Mouse (Mus musculus) bone marrow macrophage, adult 2 months (primary cell): ENCODE data around the gene Macrod2. TPM values are rescaled to one million over a fixed set of nuclear protein-coding genes. Genes with fewer than 3 reads are reported as not detected.

Experiments
- H3K27ac ChIP-seq: 2 replicates; pipeline ENCODE4 v1.5.1; 2012; ENCODE audit warnings: low read depth, low read length; ENCODE audit not compliant: insufficient read depth
- H3K4me1 ChIP-seq: 2 replicates; pipeline ENCODE4 v1.6.1; 2012; ENCODE audit warnings: low read length; ENCODE audit not compliant: control insufficient read depth, insufficient read depth
- H3K4me3 ChIP-seq: 2 replicates; pipeline ENCODE4 v1.5.1; 2012; ENCODE audit warnings: mild to moderate bottlenecking, low read length, moderate library complexity; ENCODE audit not compliant: insufficient read depth
- CTCF ChIP-seq: IDR thresholded peaks from 2 replicates; pipeline ENCODE4 v1.5.1; 2012; ENCODE audit warnings: low read depth, mild to moderate bottlenecking, low read length, moderate library complexity
- POLR2A ChIP-seq: IDR thresholded peaks from 2 replicates; pipeline ENCODE4 v1.6.1; 2012; ENCODE audit warnings: mild to moderate bottlenecking, low read depth, low read length, borderline replicate concordance
- polyA plus RNA-seq: library from polyadenylated mRNA; stranded (reverse); fragments of >200 nt; gene quantifications from 2 replicates; pipeline ENCODE4 v1.2.4, GENCODE M21; 2012; ENCODE audit not compliant: missing spikeins, insufficient read depth, insufficient read length

Gene Macrod2
- polyA plus RNA-seq, 1 experiment: 3.0 TPM

DNA sequence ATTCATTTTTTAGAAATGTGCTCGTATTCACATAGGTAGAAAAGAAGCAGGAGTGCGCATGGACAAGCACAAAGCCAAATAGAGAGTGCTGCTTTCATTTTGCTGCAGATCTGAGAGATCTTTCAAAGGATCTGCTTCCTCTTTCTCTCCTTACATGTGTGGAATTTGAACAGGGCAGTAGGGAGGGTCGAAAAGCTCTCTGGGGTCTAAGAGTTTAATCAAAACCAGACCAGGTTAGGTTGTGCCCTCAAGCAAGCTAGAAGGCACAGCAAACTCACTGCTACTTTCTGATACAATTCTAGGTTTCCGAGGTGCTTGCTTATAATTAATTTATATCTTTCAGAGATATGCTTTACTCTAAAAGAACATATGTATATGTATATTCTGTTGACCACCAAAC lies 1196.2 kb downstream of the Macrod2 start:
- Histone ChIP-seq H3K4me1 (no peaks in the 10 kb centered on the region), H3K4me3 (no peak overlapping the region), H3K27ac (no peak overlapping the region)
- no peak for TF ChIP-seq POLR2A
- no peak for TF ChIP-seq CTCF

DNA sequence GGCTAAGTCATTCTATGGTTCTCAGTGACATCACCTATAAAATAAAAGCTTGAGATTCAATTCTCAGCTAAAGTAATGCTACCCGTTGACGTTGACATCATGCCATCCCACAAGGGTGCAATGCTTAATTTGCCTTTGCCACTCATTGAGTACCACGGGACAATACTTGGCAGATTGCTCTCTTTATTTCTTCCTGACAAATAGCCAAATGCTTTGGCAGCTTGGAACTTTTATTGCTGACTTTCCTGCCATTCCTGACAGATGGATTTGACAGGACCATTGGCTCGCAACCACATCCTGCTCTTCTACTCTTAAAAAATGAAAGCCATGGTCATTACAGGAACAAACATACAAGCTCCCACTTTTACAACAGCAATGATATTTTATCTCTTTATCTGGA lies 1199.7 kb downstream of the Macrod2 start:
- Histone ChIP-seq H3K4me1 (no peaks in the 10 kb centered on the region), H3K4me3 (no peak overlapping the region), H3K27ac (no peak overlapping the region)
- no peak for TF ChIP-seq CTCF
- TF ChIP-seq POLR2A: no peak

DNA sequence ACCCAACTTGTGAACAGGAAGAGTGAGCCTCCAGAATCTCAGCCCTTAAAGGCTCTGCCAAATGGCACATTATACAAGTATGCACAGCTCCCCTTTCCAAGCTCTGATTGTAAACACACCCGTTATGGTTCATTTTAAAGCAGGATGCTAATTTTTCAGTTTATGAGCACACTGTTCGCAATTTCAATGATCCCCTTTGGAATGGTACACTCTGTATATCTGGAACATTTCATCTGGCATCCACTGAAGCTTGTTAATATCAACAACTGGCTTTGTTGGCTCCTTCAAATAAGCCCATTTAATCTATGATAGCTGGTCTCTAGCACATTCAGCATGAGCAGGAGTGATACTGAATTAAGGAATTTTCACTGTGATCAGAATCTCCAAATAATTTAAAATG lies 1222.6 kb downstream of the Macrod2 start:
- TF ChIP-seq POLR2A (no peak), CTCF (no peak)
- no peaks in the 10 kb centered on the region for H3K4me1 ChIP-seq
- no peak overlapping the region for H3K4me3 ChIP-seq
- no peak overlapping the region for H3K27ac ChIP-seq

DNA sequence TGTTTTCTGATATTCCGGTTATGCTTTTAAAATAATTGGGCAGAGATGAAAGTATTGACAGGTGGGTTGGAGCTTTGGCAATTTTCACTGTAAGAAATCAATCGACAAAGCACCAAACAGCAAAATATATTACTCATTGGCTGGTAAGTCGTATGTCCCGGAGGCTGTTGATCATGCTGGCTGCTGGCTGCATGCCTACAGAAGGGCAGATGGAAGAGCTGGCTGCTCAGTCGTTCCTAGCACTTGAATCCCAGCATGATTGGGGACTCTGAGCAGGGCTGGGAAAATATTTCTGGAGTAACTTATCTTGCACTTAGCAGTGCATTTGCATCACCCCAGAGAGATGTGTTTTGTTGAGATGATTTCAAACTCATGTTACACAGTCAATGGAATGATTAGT lies 1223.1 kb downstream of the Macrod2 start:
- Histone ChIP-seq H3K4me3 (no peak overlapping the region), H3K27ac (no peak overlapping the region), H3K4me1 (no peaks in the 10 kb centered on the region)
- TF ChIP-seq CTCF (no peak), POLR2A (no peak)

DNA sequence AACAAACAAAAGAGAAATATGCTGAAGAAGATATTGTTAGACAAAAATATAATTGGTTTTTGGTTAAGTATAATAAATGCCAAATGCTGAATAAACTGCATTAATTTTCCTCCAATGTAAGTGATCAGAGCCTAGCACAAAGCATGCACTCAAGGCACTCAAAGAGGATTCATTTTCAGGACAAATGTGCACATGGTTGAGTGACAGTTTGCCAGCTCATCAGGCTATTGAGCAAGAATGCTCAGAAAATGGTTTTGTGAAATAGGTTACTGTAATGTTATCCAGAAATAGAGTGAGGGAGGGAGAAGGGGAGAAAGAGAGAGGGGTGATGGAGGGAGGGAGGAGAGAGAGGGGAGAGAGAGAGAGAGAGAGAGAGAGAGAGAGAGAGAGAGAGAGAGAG lies 1268.9 kb downstream of the Macrod2 start:
- TF ChIP-seq POLR2A: no peak
- no peak for TF ChIP-seq CTCF
- H3K4me1 ChIP-seq: no peaks in the 10 kb centered on the region
- H3K27ac ChIP-seq: no peak overlapping the region
- no peak overlapping the region for H3K4me3 ChIP-seq

DNA sequence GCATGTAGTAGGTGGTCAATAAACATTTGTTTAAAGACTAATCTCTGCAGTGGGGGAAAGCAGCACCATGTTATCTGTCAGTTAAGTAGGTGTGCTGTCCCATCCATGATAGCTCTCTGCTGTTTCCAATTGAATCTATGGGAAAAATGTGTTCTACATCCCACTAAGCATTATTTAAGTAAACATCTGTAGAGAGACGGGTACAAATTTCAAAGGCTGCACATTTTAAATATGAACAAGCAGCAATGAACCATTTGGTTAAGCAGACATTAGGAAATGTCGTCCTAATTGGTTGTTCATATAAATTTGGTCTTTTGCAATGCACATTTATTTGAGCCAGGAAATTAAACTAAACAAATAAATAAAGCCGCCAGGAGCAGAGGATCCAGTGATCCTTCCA lies 1277.7 kb downstream of the Macrod2 start:
- no peak overlapping the region for H3K4me3 ChIP-seq
- H3K4me1 ChIP-seq: no peaks in the 10 kb centered on the region
- TF ChIP-seq POLR2A (no peak), CTCF (no peak)
- no peak overlapping the region for H3K27ac ChIP-seq

DNA sequence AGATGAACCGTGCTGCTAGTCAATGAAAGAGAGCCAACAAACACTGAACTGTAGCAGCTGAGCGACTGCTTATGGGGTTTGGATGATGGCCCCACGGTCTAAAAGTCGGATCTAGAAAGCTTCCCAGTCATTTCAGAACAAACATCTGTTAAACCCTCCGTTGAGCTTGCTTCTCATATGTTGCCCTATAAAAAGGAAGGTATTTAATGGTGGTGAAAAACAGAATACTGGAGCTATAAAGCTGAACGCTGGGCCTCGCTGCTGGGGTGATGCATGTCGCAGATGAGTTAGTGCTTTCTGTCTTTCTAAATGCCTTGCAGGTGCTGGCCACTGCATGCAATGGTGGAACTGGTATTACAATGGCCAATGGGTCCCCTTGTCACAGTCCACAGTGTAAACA lies 1278.3 kb downstream of the Macrod2 start:
- no peak for TF ChIP-seq POLR2A
- no peak for TF ChIP-seq CTCF
- no peak overlapping the region for H3K27ac ChIP-seq
- no peak overlapping the region for H3K4me3 ChIP-seq
- no peaks in the 10 kb centered on the region for H3K4me1 ChIP-seq

DNA sequence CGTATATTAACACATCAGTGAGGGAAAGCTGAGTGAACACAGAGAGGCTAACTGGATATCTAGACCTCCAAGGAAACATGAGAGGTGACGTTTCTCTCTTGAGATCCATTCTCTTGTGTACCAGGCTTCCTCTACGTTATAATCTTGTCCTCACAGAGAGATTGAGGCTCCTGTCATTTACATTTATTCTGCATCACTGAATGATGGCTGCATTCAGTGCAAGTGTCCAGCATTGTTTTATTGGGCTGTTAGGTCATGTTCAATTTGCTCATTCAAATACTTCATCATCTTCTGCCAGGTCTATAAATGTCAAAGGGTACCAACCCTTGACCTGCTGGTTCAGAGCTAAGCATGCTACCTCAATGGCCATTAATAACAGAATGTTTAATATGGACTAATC lies 1302.4 kb downstream of the Macrod2 start:
- Histone ChIP-seq H3K27ac (no peak overlapping the region), H3K4me1 (no peaks in the 10 kb centered on the region), H3K4me3 (no peak overlapping the region)
- no peak for TF ChIP-seq POLR2A
- TF ChIP-seq CTCF: no peak

DNA sequence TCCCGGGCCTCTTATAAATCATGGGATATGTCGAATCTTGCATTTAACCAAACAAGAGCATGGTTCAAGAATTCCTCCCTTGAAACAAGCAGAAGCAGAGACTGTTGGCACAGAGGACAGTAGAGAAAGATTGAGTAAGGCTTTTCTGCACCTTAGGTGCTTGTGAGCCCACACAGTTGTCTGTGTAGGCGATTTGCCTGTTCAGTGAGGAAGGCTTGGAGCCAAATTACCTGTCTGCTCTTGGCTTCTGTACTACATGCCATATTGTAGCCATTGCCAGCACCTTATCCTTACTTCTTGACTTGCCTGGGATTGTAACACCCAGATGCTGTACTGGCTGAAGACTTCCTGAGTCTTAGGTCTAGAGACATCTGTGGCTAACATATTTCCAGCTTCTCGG lies 1303.2 kb downstream of the Macrod2 start:
- Histone ChIP-seq H3K27ac (no peak overlapping the region), H3K4me1 (no peaks in the 10 kb centered on the region), H3K4me3 (no peak overlapping the region)
- TF ChIP-seq POLR2A (no peak), CTCF (no peak)

DNA sequence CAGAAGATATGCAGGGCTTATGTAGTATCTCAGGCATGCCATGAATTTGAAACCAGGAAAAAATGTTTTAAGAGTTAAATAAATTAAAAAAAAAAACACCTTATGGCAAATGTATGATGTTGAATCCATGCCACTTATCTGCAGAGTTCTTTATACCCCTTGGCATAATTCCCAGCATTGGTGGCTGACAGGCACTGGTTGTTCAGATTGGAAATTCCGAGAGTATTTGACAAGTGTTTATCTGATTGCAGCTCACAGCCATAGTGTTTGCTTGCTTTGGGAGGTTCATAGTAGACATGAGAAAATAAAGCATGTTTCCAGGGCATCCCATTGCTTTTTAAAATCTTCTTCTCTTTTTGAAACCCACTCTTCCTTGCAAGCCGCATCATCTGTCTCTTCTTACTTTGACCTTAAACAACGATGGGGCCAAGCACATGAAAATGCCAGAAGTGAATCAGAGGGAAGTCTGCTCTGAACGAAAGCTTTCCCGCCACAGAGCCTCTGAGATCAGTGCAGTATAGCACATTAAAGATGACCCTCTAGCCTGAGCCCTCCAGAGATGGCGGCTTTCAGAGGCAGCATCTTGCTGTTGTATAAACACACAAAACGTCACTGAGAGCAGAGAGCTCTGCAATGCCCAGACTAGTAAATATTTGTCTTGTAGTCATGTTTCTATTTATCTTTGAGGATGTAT lies 1305.8 kb downstream of the Macrod2 start:
- H3K27ac ChIP-seq: no peak overlapping the region
- no peaks in the 10 kb centered on the region for H3K4me1 ChIP-seq
- TF ChIP-seq CTCF: no peak
- no peak for TF ChIP-seq POLR2A
- no peak overlapping the region for H3K4me3 ChIP-seq

DNA sequence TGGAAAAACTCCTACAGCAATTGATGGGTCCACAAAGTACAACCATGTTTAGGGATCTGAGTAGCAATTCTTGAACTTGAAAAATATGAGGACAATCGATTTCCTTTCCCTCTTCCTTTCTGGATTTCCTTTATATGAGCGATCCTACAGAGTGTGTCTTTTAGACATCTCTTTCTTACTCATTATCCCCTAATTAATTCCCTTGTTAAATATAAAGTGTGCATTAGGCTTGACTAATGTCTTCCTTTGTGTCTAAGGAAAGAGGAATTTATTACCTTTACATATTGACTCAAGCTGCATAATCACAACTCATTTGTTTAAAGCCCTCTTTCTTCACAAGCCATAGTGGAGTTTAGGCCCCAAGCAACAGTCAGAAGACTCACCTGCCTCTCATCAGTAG lies 1316.7 kb downstream of the Macrod2 start:
- no peak for TF ChIP-seq POLR2A
- TF ChIP-seq CTCF: no peak
- Histone ChIP-seq H3K4me3 (no peak overlapping the region), H3K27ac (no peak overlapping the region), H3K4me1 (no peaks in the 10 kb centered on the region)
